Mouse (Mus musculus): ENCODE data around the gene Zfp788. TPM values are rescaled to one million over a fixed set of nuclear protein-coding genes. Genes with fewer than 3 reads are reported as not detected.
A peak's percentile ranks its signal among the peaks of the same experiment; 100 is the strongest.
"Not testable (repeated sequence)": the region's sequence is repeated elsewhere in the genome, so short reads cannot be mapped to it uniquely, and the experiment has no call there.

Gene Zfp788
- 19.5 and 20.3 TPM in 2 replicates for polyA plus RNA-seq (2016; fragmentation: Nextera tagmentation; extraction: Ambion mirVana)

GRCm38 (mm10) chr7:41632409-41633220, at the start of gene Zfp788:
Zfp788 (plus strand) TSS chr7:41633203.
- Histone ChIP-seq H3K9me3 (peaks cover 13% of the 10 kb centered on the region; the same call in 1 of the 2 replicates), H3K9ac (peak within 1 kb of the TSS; percentile 62), H3K4me1 (peaks cover 4% of the 10 kb centered on the region), H3K36me3 (peaks cover 30% of the 10 kb centered on the region), H3K4me2 (replicated peaks) (peak within 1 kb of the TSS; percentile 63), H3K27ac (peak within 1 kb of the TSS; percentile 65), H3K4me3 (peak within 1 kb of the TSS; percentile 46), H3K27me3 (replicated peaks) (no peaks in the 10 kb centered on the region)
- WGBS, result 3% methylated on average over 27 of the region's 27 CpGs
- peak; percentile 97 for ATAC-seq (ENCODE audit: low FRiP score, low read depth)

GRCm38 (mm10) chr7:41587831-41588230, 45.2 kb upstream of the Zfp788 start:
- not testable (repeated sequence) for H3K27ac ChIP-seq; H3K4me3 ChIP-seq; ATAC-seq (ENCODE audit: low FRiP score, low read depth); H3K27me3 ChIP-seq (replicated peaks); H3K9me3 ChIP-seq; H3K9ac ChIP-seq; H3K36me3 ChIP-seq; H3K4me2 ChIP-seq (replicated peaks); H3K4me1 ChIP-seq

- ATAC-seq (ENCODE audit: low FRiP score, low read depth), result peak; percentile 46
- no peaks in the 10 kb centered on the region for H3K9me3 ChIP-seq
- H3K4me3 ChIP-seq, result peak overlapping the region; percentile 57
- no peaks in the 10 kb centered on the region for H3K27me3 ChIP-seq (replicated peaks)
- H3K27ac ChIP-seq, result no peak overlapping the region
- peaks cover 6% of the 10 kb centered on the region for H3K4me1 ChIP-seq
- no peak overlapping the region for H3K9ac ChIP-seq
- peak overlapping the region; percentile 72 for H3K4me2 ChIP-seq (replicated peaks)
- H3K36me3 ChIP-seq, result no peaks in the 10 kb centered on the region; the same call in 1 of the 2 replicates
- WGBS, result 49% methylated on average over 5 of the region's 5 CpGs
Observed at GRCm38 (mm10) chr7:41598615-41599014, 34.4 kb upstream of the Zfp788 start.

GRCm38 (mm10) chr7:41599034-41599813, 33.8 kb upstream of the Zfp788 start, which contains the start of gene 2610021A01Rik:
2610021A01Rik (plus strand) TSS chr7:41599230.
- H3K27ac ChIP-seq, result no peak within 1 kb of the TSS
- H3K27me3 ChIP-seq (replicated peaks), result no peaks in the 10 kb centered on the region
- ATAC-seq (ENCODE audit: low FRiP score, low read depth), result peak; percentile 98
- H3K4me2 ChIP-seq (replicated peaks), result peak within 1 kb of the TSS; percentile 72
- no peaks in the 10 kb centered on the region for H3K9me3 ChIP-seq
- WGBS, result under 1% methylated on average over 41 of the region's 41 CpGs
- H3K4me1 ChIP-seq, result peaks cover 6% of the 10 kb centered on the region
- no peaks in the 10 kb centered on the region; the same call in 1 of the 2 replicates for H3K36me3 ChIP-seq
- H3K9ac ChIP-seq, result peak within 1 kb of the TSS; percentile 63
- H3K4me3 ChIP-seq, result peak within 1 kb of the TSS; percentile 57

- ATAC-seq (ENCODE audit: low FRiP score, low read depth), result no peak
- no peaks in the 10 kb centered on the region for H3K27me3 ChIP-seq (replicated peaks)
- peak overlapping the region; percentile 72 for H3K4me2 ChIP-seq (replicated peaks)
- H3K4me3 ChIP-seq, result peak overlapping the region; percentile 57
- peak overlapping the region; percentile 63 for H3K9ac ChIP-seq
- WGBS, result 19% methylated on average over 3 of the region's 3 CpGs
- no peak overlapping the region for H3K27ac ChIP-seq
- peaks cover 6% of the 10 kb centered on the region for H3K4me1 ChIP-seq
- H3K36me3 ChIP-seq, result no peaks in the 10 kb centered on the region; the same call in 1 of the 2 replicates
- no peaks in the 10 kb centered on the region for H3K9me3 ChIP-seq
Observed at GRCm38 (mm10) chr7:41599932-41600548, 33.0 kb upstream of the Zfp788 start.

- peaks cover 38% of the 10 kb centered on the region for H3K36me3 ChIP-seq
- H3K9ac ChIP-seq, result no peak overlapping the region
- no peaks in the 10 kb centered on the region for H3K4me1 ChIP-seq
- no peaks in the 10 kb centered on the region for H3K27me3 ChIP-seq (replicated peaks)
- 83% methylated on average over 3 of the region's 3 CpGs for WGBS
- no peak overlapping the region for H3K27ac ChIP-seq
- ATAC-seq (ENCODE audit: low FRiP score, low read depth), result no peak
- H3K9me3 ChIP-seq, result no peaks in the 10 kb centered on the region
- H3K4me3 ChIP-seq, result no peak overlapping the region
- no peak overlapping the region for H3K4me2 ChIP-seq (replicated peaks)
Observed at GRCm38 (mm10) chr7:41611654-41612053, 21.3 kb upstream of the Zfp788 start.

GRCm38 (mm10) chr7:41616241-41616640, 16.8 kb upstream of the Zfp788 start:
- not testable (repeated sequence) for H3K4me2 ChIP-seq (replicated peaks); ATAC-seq (ENCODE audit: low FRiP score, low read depth); H3K27me3 ChIP-seq (replicated peaks); H3K9ac ChIP-seq; H3K27ac ChIP-seq; H3K4me3 ChIP-seq; H3K4me1 ChIP-seq; H3K9me3 ChIP-seq
- H3K36me3 ChIP-seq, result peaks cover 33% of the 10 kb centered on the region
- 97% methylated on average over 1 of the region's 1 CpGs for WGBS

- Histone ChIP-seq H3K9me3 (peaks cover 14% of the 10 kb centered on the region), H3K27ac (peak overlapping the region; percentile 65), H3K4me3 (peak overlapping the region; percentile 46), H3K4me2 (replicated peaks) (peak overlapping the region; percentile 63), H3K27me3 (replicated peaks) (no peaks in the 10 kb centered on the region), H3K4me1 (peaks cover 4% of the 10 kb centered on the region), H3K9ac (peak overlapping the region; percentile 62), H3K36me3 (peaks cover 32% of the 10 kb centered on the region)
- 0% methylated on average over 26 of the region's 26 CpGs for WGBS
- ATAC-seq (ENCODE audit: low FRiP score, low read depth), result peak; percentile 97
Observed at GRCm38 (mm10) chr7:41633221-41633984, 400 bp downstream of the Zfp788 start.

GRCm38 (mm10) chr7:41674326-41674725, 41.3 kb downstream of the Zfp788 start:
- H3K27ac ChIP-seq; H3K27me3 ChIP-seq (replicated peaks); H3K9ac ChIP-seq; H3K4me3 ChIP-seq; ATAC-seq (ENCODE audit: low FRiP score, low read depth); H3K36me3 ChIP-seq; H3K4me1 ChIP-seq; H3K4me2 ChIP-seq (replicated peaks): not testable (repeated sequence)
- WGBS, result 73% methylated on average over 1 of the region's 1 CpGs
- H3K9me3 ChIP-seq, result peaks cover 11% of the 10 kb centered on the region

Data from neural tube, embryonic 12.5 days (tissue).